Mouse (Mus musculus) limb, embryonic 10.5 days (tissue): ENCODE measurements around the gene Ctu2. TPM values are rescaled to one million over a fixed set of nuclear protein-coding genes. Genes with fewer than 3 reads are reported as not detected.

ENCODE experiments used
- microRNA-seq: library from miRNA; unstranded; fragments of <30 nt; microRNA quantifications from one replicate; pipeline ENCODE4, GENCODE M21; 2017
- polyA plus RNA-seq: library from polyadenylated mRNA; unstranded; fragments of >200 nt; fragmentation: Nextera tagmentation; extraction: Ambion mirVana; gene quantifications from 2 replicates; pipeline ENCODE4 v1.2.1, GENCODE M21; 2016

Ctu2 gene
- polyA plus RNA-seq, 1 experiment from 2014 or later: 80.3 TPM

Small RNA genes within 50 kb of the gene (microRNA-seq; reads per million reads assigned to microRNA genes)
- gene Gm24366: not detected

Other genes with a start within 250 kb of the Ctu2 start
- gene Zfpm1, start 194.0 kb upstream of the Ctu2 start, polyA plus RNA-seq: 1.3 and 1.5 TPM in 2 replicates
- gene Trhr2, start 115.4 kb upstream of the Ctu2 start, polyA plus RNA-seq: not detected in 2 replicates
- 84.2 and 86.1 TPM in 2 replicates for gene Zc3h18, start 99.5 kb upstream of the Ctu2 start, polyA plus RNA-seq
- gene Il17c, start 54.1 kb upstream of the Ctu2 start, polyA plus RNA-seq: 0.28 TPM in 1 of 2 replicates, not detected in the other
- gene Cyba, start 43.2 kb upstream of the Ctu2 start, polyA plus RNA-seq: 79.8 and 82.8 TPM in 2 replicates
- gene Mvd, start 32.7 kb upstream of the Ctu2 start, polyA plus RNA-seq: 64.6 and 64.9 TPM in 2 replicates
- not detected in 2 replicates for gene Snai3, start 15.4 kb upstream of the Ctu2 start, polyA plus RNA-seq
- 33.1 and 41.4 TPM in 2 replicates for gene Rnf166, start 79 bp upstream of the Ctu2 start, polyA plus RNA-seq
- gene Piezo1, start 75.2 kb downstream of the Ctu2 start, polyA plus RNA-seq: 10.7 and 11.8 TPM in 2 replicates
- 68.9 and 75.6 TPM in 2 replicates for gene Cdt1, start 91.9 kb downstream of the Ctu2 start, polyA plus RNA-seq
- 285 and 308 TPM in 2 replicates for gene Aprt, start 100.8 kb downstream of the Ctu2 start, polyA plus RNA-seq
- gene Galns, start 135.3 kb downstream of the Ctu2 start, polyA plus RNA-seq: 4.0 and 5.7 TPM in 2 replicates
- gene Trappc2l, start 135.5 kb downstream of the Ctu2 start, polyA plus RNA-seq: 49.4 and 51.5 TPM in 2 replicates
- not detected in 2 replicates for gene Pabpn1l, start 146.6 kb downstream of the Ctu2 start, polyA plus RNA-seq
- 2.0 and 2.8 TPM in 2 replicates for gene Cbfa2t3, start 223.0 kb downstream of the Ctu2 start, polyA plus RNA-seq